Mouse (Mus musculus): ENCODE results near the gene Gabpb1.
A peak's percentile ranks its signal among the peaks of the same experiment; 100 is the strongest.

Gene Gabpb1

DNA sequence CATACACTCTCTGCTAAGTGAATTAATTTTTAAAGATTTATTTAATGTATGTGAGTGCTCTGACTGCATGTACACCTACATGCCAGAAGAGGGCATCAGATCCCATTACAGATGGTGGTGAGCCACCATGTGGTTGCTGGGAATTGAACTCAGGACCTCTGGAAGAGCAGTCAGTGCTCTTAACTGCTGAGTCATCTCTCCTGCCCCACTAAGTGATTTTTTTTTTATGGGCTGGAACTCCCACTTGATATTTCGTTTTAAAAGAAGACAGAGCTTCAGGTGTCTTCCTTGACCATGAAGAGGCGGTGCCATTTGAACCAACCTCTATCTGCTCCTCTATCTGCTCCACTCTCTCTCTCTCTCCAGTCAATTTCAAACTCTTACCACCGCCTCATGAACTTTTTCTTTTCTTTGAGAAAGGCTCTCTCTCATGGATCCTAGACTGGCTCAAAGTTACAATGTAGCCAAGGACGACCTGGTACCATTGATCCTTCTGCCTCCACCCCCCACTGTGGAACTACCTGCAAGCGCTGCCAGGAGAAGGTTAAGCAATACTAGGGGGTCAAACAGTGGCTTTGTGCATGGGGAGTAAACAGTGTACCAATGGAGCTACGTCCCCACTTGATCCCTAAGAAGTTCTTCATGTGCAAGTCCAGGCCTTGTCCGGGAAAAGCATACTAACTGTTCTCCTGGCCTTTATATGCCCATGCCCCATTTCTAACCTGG is 79.6 kb downstream of the Gabpb1 start:
- no peak for DNase-seq (ENCODE audit: low read depth, low spot score)

GRCm38 (mm10) chr2:126593831-126594610 is 82.1 kb downstream of the Gabpb1 start:
- peak; percentile 81 for DNase-seq (ENCODE audit: low read depth, low spot score)

GRCm38 (mm10) chr2:126591304-126591703 is 84.8 kb downstream of the Gabpb1 start:
- DNase-seq (ENCODE audit: low read depth, low spot score): no peak

GRCm38 (mm10) chr2:126587468-126587867 is 88.7 kb downstream of the Gabpb1 start:
- DNase-seq (ENCODE audit: low read depth, low spot score): no peak

GRCm38 (mm10) chr2:126584621-126585369 is 91.3 kb downstream of the Gabpb1 start:
- DNase-seq (ENCODE audit: low read depth, low spot score): no peak

DNA sequence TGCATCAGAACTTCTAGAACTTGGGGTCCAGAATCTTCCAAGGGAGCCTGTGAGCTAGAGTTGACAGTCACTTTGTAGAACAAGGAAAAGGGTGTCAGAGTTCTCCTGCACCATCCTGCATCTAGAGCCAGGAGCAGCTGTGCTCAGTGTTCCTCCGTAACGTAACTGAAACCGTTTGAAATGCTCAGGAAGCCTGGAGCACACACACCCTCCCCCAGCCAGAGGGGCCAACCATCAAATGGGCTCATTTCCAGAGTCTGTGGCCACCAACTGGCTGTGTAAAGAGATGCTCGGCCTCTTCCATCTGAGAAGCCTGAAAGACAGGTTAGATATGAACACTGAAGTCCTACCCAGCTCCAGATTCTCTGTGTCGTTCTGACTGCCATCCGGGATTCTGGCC is 92.2 kb downstream of the Gabpb1 start:
- no peak for DNase-seq (ENCODE audit: low read depth, low spot score)

- no peak for DNase-seq (ENCODE audit: low read depth, low spot score)
These were observed 96.9 kb downstream of the Gabpb1 start for GRCm38 (mm10) chr2:126579282-126579681.
